Mouse (Mus musculus) limb, embryonic 13.5 days (tissue): Measurements from ENCODE around the gene Ncmap. TPM values are rescaled to one million over a fixed set of nuclear protein-coding genes. Genes with fewer than 3 reads are reported as not detected.
A peak's percentile ranks its signal among the peaks of the same experiment; 100 is the strongest.

ENCODE experiments used
- ATAC-seq: fragments of 200-750 bp; cut with Nextera tagmentation; 2 replicates; pipeline ENCODE4 v1.8.0; 2017; ENCODE audit warnings: low read depth, moderate number of reproducible peaks, moderate TSS enrichment; ENCODE audit not compliant: low FRiP score
- H3K27ac ChIP-seq: fragments of 300-500 bp; sonication (generic); 2 replicates; pipeline ENCODE4 v1.5.1; 2015; ENCODE audit warnings: inconsistent platforms, mild to moderate bottlenecking, moderate library complexity
- H3K27me3 ChIP-seq: fragments of 300-500 bp; sonication (generic); 2 replicates; pipeline ENCODE4 v1.6.1; 2015; ENCODE audit warnings: mild to moderate bottlenecking, inconsistent platforms
- H3K36me3 ChIP-seq: fragments of 300-500 bp; sonication (generic); 2 replicates; pipeline ENCODE4 v1.6.1; 2015; ENCODE audit warnings: inconsistent platforms, mild to moderate bottlenecking, moderate library complexity
- H3K4me1 ChIP-seq: fragments of 300-500 bp; sonication (generic); 2 replicates; pipeline ENCODE4 v1.6.1; 2015; ENCODE audit warnings: inconsistent platforms
- H3K4me2 ChIP-seq: fragments of 300-500 bp; sonication (generic); replicated peaks from 2 replicates; pipeline ENCODE4 v1.6.1; 2015; ENCODE audit warnings: inconsistent platforms, mild to moderate bottlenecking, moderate library complexity
- H3K4me3 ChIP-seq: fragments of 300-500 bp; sonication (generic); 2 replicates; pipeline ENCODE4 v1.5.1; 2015; ENCODE audit warnings: moderate library complexity, mild to moderate bottlenecking, inconsistent platforms
- H3K9ac ChIP-seq: fragments of 300-500 bp; sonication (generic); 2 replicates; pipeline ENCODE4 v1.6.1; 2015; ENCODE audit warnings: mild to moderate bottlenecking, inconsistent platforms
- H3K9me3 ChIP-seq: fragments of 300-500 bp; sonication (generic); 2 replicates; pipeline ENCODE4 v1.6.1; 2016; ENCODE audit warnings: inconsistent platforms
- WGBS: fragments of 180-500 bp; shearing (Covaris S2); methylation state at CpG from one replicate; pipeline ENCODE4 v1.1.7; 2015; 5-methylcytosine and 5-hydroxymethylcytosine counted together
- polyA plus RNA-seq: library from polyadenylated mRNA; unstranded; fragments of >200 nt; fragmentation: Nextera tagmentation; extraction: Ambion mirVana; gene quantifications from 2 replicates; pipeline ENCODE4 v1.2.1, GENCODE M21; 2015

The Ncmap gene
- polyA plus RNA-seq, 1 experiment from 2014 or later, result 12.0 TPM

DNA sequence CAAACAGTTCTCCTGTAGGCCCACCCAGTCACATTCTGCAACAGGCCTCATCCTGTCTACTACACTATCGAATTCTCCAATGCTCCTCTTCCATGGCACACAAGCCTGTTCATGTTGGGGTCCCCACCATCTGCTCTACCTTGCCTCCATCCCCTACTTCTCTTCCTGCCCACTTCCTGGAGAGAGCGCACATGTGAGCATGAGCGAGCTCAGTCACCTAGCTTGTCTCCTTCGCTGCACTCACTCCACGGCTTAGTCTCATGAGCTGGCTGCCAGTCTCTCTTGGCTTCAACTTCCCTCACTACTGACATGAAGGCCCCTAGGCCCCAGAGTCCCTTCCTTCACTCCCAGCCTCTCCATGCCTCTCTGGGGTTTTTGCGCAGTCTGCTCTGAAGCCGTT lies 28.6 kb upstream of the Ncmap start:
- no peak overlapping the region for H3K4me2 ChIP-seq
- no peak for ATAC-seq
- WGBS, result 90% methylated on average over 7 of the region's 7 CpGs

DNA sequence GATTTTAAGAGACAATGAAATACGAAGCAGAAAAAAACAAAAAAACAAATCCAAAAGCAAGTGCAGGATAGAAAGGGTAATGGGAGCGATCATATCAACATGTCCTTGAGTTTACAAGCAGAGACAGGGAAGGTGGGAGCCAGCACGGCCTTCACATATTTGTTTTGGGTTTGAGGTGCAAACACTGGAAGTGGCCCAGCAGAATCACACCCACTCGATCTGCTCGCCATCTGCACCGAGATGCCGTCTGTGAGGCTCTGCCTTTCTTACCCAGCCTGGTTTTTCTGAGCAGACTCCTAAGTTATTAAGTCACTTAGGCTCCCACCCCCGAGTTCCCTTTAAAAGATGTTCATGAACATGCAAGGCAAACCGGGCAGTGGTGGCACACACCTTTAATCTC lies 27.6 kb upstream of the Ncmap start:
- Histone ChIP-seq H3K9me3 (no peaks in the 10 kb centered on the region), H3K27ac (no peak overlapping the region), H3K4me3 (no peak overlapping the region), H3K9ac (no peak overlapping the region), H3K36me3 (peaks cover 9% of the 10 kb centered on the region), H3K4me1 (no peaks in the 10 kb centered on the region), H3K27me3 (no peaks in the 10 kb centered on the region), H3K4me2 (no peak overlapping the region)
- ATAC-seq, result no peak
- WGBS, result 77% methylated on average over 9 of the region's 9 CpGs

More for the DNA sequence above, 28.6 kb upstream of the Ncmap start:
- Histone ChIP-seq H3K4me3 (no peak overlapping the region), H3K36me3 (peaks cover 9% of the 10 kb centered on the region), H3K9me3 (no peaks in the 10 kb centered on the region), H3K9ac (no peak overlapping the region), H3K4me1 (no peaks in the 10 kb centered on the region), H3K27me3 (no peaks in the 10 kb centered on the region), H3K27ac (no peak overlapping the region)

DNA sequence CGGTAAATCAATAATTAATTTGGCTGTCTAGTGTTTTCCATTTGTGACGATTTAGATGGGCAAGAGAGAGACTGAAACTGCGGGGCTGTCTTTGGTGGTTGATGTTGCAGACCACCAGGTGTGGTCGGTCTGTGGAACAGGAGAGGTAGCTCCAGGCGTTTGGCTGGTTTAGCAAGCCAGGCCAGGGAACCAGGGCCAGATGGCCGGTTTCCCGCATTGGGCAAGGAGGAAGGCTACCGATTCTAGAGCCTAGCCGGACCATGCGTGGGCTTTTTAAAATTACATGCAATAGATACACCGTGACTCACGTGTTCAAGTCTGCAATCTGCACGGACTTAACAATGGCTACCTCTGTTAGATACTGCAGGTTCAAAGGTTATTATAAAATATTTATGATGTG lies 22.9 kb upstream of the Ncmap start:
- no peaks in the 10 kb centered on the region for H3K9me3 ChIP-seq
- H3K4me2 ChIP-seq, result no peak overlapping the region
- peaks cover 46% of the 10 kb centered on the region for H3K36me3 ChIP-seq
- H3K4me3 ChIP-seq, result no peak overlapping the region
- no peak for ATAC-seq
- WGBS, result 92% methylated on average over 13 of the region's 13 CpGs
- H3K27ac ChIP-seq, result no peak overlapping the region
- H3K9ac ChIP-seq, result no peak overlapping the region
- H3K27me3 ChIP-seq, result no peaks in the 10 kb centered on the region
- no peaks in the 10 kb centered on the region for H3K4me1 ChIP-seq

GRCm38 (mm10) chr4:135420416-135420815 lies 22.4 kb upstream of the Ncmap start:
- H3K27ac ChIP-seq, result no peak overlapping the region
- no peaks in the 10 kb centered on the region for H3K4me1 ChIP-seq
- H3K36me3 ChIP-seq, result peaks cover 46% of the 10 kb centered on the region
- no peak overlapping the region for H3K4me2 ChIP-seq
- H3K9me3 ChIP-seq, result no peaks in the 10 kb centered on the region
- no peak overlapping the region for H3K4me3 ChIP-seq
- ATAC-seq, result no peak
- WGBS, result 84% methylated on average over 11 of the region's 11 CpGs
- no peak overlapping the region for H3K9ac ChIP-seq
- no peaks in the 10 kb centered on the region for H3K27me3 ChIP-seq

DNA sequence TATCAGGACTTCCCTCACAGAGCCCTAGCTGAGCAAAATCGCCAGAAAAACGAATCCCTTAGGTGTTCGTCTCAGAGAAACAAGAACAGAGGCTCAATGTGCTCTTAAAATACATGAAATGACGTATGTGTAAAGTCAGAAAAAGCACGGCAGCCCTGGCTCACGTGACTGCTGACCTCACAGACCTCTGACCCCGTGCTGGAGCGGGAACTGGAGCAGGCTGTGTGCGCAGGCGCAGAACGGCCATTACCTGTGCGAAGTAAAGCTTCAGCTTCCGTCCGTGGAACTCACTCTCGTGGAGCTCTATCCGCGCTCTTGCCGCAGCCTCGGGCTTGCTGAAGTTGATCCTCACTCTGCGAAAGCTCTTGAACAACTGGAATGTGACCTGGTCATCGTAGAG lies 22.0 kb upstream of the Ncmap start:
- Histone ChIP-seq H3K4me2 (no peak overlapping the region), H3K4me3 (no peak overlapping the region), H3K9me3 (no peaks in the 10 kb centered on the region), H3K36me3 (peaks cover 49% of the 10 kb centered on the region), H3K4me1 (no peaks in the 10 kb centered on the region), H3K9ac (no peak overlapping the region), H3K27ac (no peak overlapping the region), H3K27me3 (no peaks in the 10 kb centered on the region)
- WGBS, result 85% methylated on average over 21 of the region's 21 CpGs
- no peak for ATAC-seq

GRCm38 (mm10) chr4:135416367-135416766 lies 18.3 kb upstream of the Ncmap start:
- Histone ChIP-seq H3K4me2 (no peak overlapping the region), H3K9me3 (no peaks in the 10 kb centered on the region), H3K4me3 (no peak overlapping the region), H3K27me3 (no peaks in the 10 kb centered on the region), H3K4me1 (no peaks in the 10 kb centered on the region), H3K9ac (no peak overlapping the region), H3K27ac (no peak overlapping the region), H3K36me3 (peaks cover 48% of the 10 kb centered on the region)
- no peak for ATAC-seq
- WGBS, result 93% methylated on average over 21 of the region's 21 CpGs

- no peak overlapping the region for H3K4me3 ChIP-seq
- WGBS, result 75% methylated on average over 8 of the region's 8 CpGs
- no peak overlapping the region for H3K27ac ChIP-seq
- H3K27me3 ChIP-seq, result no peaks in the 10 kb centered on the region
- ATAC-seq, result no peak
- H3K4me2 ChIP-seq, result no peak overlapping the region
- H3K36me3 ChIP-seq, result peaks cover 28% of the 10 kb centered on the region
- no peaks in the 10 kb centered on the region for H3K9me3 ChIP-seq
- H3K9ac ChIP-seq, result no peak overlapping the region
- H3K4me1 ChIP-seq, result no peaks in the 10 kb centered on the region
These were observed 15.5 kb upstream of the Ncmap start for GRCm38 (mm10) chr4:135413491-135413890.

- H3K4me3 ChIP-seq, result no peak overlapping the region
- ATAC-seq, result no peak
- H3K4me1 ChIP-seq, result no peaks in the 10 kb centered on the region
- WGBS, result 28% methylated on average over 4 of the region's 4 CpGs
- H3K4me2 ChIP-seq, result no peak overlapping the region
- no peaks in the 10 kb centered on the region for H3K9me3 ChIP-seq
- peaks cover 15% of the 10 kb centered on the region for H3K36me3 ChIP-seq
- no peak overlapping the region for H3K27ac ChIP-seq
- no peaks in the 10 kb centered on the region for H3K27me3 ChIP-seq
- no peak overlapping the region for H3K9ac ChIP-seq
These were observed 13.6 kb upstream of the Ncmap start for GRCm38 (mm10) chr4:135411633-135412032.

DNA sequence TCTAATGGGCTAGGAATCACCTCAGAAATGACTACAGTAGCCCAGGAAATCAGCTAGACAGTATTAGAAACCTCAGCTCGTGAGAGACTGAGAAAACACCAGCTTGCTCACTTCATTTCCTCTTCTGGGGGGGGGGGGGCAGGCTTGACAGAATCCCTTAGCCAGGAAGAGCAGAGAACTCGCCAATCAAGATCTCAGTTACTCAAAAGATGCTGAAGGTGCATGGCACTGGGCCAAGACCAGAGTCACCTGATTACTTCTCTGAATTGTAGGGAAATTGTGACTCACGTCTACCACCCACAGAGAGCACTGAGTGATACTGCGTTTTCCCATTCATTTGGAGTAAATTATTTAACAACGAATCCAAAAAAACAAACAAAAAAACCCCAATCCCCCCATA lies 8.2 kb upstream of the Ncmap start:
- no peak for ATAC-seq
- H3K9me3 ChIP-seq, result no peaks in the 10 kb centered on the region
- H3K9ac ChIP-seq, result no peak overlapping the region
- H3K4me2 ChIP-seq, result no peak overlapping the region
- no peak overlapping the region for H3K4me3 ChIP-seq
- H3K27me3 ChIP-seq, result no peaks in the 10 kb centered on the region
- no peaks in the 10 kb centered on the region for H3K4me1 ChIP-seq
- H3K27ac ChIP-seq, result no peak overlapping the region
- WGBS, result 52% methylated on average over 5 of the region's 5 CpGs
- H3K36me3 ChIP-seq, result no peaks in the 10 kb centered on the region

DNA sequence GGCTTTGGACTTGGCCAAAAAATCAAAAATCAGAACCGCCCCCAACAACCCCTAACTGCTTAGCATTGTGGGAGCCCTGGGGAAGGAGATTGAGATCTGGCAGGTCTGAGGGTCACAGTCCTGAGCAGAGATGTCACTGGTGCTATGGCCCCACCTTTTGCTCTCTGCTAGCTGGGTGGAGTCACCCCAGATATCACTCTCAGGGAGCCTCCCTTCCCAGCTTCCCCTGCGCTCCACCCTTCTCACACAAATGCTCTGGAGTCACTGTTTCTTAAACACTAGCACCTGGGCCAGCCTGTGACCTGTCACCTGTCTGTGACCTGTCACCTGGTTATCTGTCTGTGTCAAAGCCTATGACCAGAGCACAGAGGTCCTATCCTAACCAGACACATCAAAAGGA lies 6.9 kb upstream of the Ncmap start:
- 82% methylated on average over 2 of the region's 2 CpGs for WGBS
- H3K4me2 ChIP-seq, result no peak overlapping the region
- no peaks in the 10 kb centered on the region for H3K36me3 ChIP-seq
- H3K27ac ChIP-seq, result no peak overlapping the region
- ATAC-seq, result no peak
- peaks cover 4% of the 10 kb centered on the region; the same call in 1 of the 2 replicates for H3K27me3 ChIP-seq
- H3K9ac ChIP-seq, result no peak overlapping the region
- no peak overlapping the region for H3K4me3 ChIP-seq
- no peaks in the 10 kb centered on the region for H3K9me3 ChIP-seq
- H3K4me1 ChIP-seq, result no peaks in the 10 kb centered on the region

DNA sequence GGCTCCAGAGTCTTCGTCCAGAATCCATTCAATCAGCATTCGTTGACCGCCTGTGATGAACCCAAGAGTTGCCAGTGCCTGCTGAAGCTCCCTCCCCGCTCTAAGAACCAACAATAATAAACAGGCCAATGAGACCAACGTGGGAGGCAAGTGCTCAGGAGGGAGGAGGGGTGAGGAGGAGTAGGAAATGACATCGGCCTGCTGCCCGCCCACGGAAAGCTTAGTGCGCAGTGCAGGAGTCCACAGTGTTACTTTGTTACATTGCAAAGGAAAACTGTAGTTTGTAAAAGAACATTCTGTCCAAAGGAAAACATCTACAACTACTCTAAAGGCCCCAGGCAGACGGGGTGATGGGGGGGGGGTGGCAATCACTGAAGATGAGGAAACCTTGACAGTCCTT lies 6.0 kb upstream of the Ncmap start:
- no peaks in the 10 kb centered on the region for H3K4me1 ChIP-seq
- peaks cover 11% of the 10 kb centered on the region for H3K27me3 ChIP-seq
- no peaks in the 10 kb centered on the region for H3K36me3 ChIP-seq
- H3K27ac ChIP-seq, result no peak overlapping the region
- WGBS, result 71% methylated on average over 10 of the region's 10 CpGs
- H3K4me3 ChIP-seq, result no peak overlapping the region
- H3K9ac ChIP-seq, result no peak overlapping the region
- no peak for ATAC-seq
- H3K9me3 ChIP-seq, result no peaks in the 10 kb centered on the region
- no peak overlapping the region for H3K4me2 ChIP-seq

DNA sequence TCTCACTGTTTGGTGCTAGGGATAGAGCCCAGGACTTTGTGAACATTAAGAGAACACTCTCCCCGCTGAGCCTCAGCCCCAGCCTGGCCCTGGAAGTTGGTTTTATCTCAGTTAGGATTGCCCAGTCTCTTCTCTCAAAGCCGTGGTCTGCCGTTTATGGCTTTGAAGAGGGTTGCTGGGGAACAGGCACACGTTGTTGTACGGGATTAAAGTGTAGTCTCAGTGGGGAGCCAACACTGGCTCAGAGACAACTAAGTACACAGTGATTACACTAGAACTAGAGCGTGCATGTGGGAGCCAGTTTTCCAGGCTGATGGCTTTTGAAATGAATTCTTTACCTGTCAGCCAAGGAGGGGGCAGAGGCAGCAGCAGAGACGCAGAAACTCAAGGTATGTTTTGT lies 3.9 kb upstream of the Ncmap start:
- Histone ChIP-seq H3K9ac (no peak overlapping the region), H3K27me3 (peaks cover 33% of the 10 kb centered on the region), H3K9me3 (no peaks in the 10 kb centered on the region), H3K4me2 (no peak overlapping the region), H3K27ac (no peak overlapping the region), H3K4me1 (peaks cover 13% of the 10 kb centered on the region), H3K36me3 (no peaks in the 10 kb centered on the region), H3K4me3 (no peak overlapping the region)
- ATAC-seq, result no peak
- WGBS, result 17% methylated on average over 7 of the region's 7 CpGs

GRCm38 (mm10) chr4:135397551-135397950 lies 476 bp downstream of the Ncmap start:
- WGBS, result 2% methylated on average over 16 of the region's 16 CpGs
- peaks cover 44% of the 10 kb centered on the region for H3K27me3 ChIP-seq
- no peaks in the 10 kb centered on the region for H3K36me3 ChIP-seq
- no peak overlapping the region for H3K27ac ChIP-seq
- ATAC-seq, result 0 out of 2 replicates have a peak, but pooled peaks have one; percentile 11
- peak overlapping the region; percentile 50 for H3K4me3 ChIP-seq
- peak overlapping the region; percentile 56; the same call in 1 of the 2 replicates for H3K9ac ChIP-seq
- peak overlapping the region; percentile 89 for H3K4me2 ChIP-seq
- H3K4me1 ChIP-seq, result peaks cover 13% of the 10 kb centered on the region
- H3K9me3 ChIP-seq, result 0 out of 2 replicates have a peak, but pooled peaks cover 4% of the 10 kb centered on the region
